Comparison of ENCODE assay signal across 11 mouse cellular contexts in the genomic region with DNA sequence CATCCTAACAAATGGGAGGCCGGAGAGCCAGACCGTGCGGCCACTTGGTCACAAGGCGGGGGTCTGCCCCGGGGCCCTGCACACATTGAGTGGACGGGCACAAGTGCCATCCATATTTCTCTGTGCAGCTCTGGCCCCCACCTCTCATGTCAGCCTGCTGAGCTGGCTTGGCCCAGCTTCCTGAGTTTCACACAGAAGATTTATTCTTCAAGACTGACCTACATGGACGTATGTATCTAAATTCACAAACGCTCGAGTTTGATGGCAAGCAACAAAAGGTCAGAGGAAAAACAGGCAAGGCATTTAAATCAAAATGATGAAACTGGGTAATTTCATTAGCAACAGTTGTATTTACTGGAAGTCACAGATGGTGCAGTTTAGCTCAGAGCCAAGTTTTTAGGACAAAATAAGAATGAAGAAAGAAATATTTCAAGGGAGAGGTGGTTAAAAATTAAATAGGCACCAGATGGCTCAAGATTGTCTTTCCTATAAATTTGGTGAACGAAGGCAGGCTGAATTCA.
DNase-seq lines count a peak whose midpoint lies in the region; ATAC-seq lines count a peak whose summit lies in the region.
"Had no signal": no experiment of that assay in that cellular context is flagged by ENCODE, and none has a peak within 500 bp of the region (broad histone marks: within the 10 kb centered on the region; RNA-seq: fewer than 3 reads in every experiment).

No protein-coding gene starts in this region.

- H3K27ac ChIP-seq in forebrain, embryonic 16.5 days (ENCODE audit: low read length): no peak overlapping the region
- no peak overlapping the region for H3K27ac ChIP-seq in forebrain, embryonic 12.5 days
- H3K27ac ChIP-seq: hindbrain, embryonic 15.5 days had no signal

- H3K4me1 ChIP-seq in forebrain, embryonic 16.5 days (replicated peaks; ENCODE audit: control insufficient read depth, insufficient read depth, low read length): peaks cover 4% of the 10 kb centered on the region
- no peaks in the 10 kb centered on the region for H3K4me1 ChIP-seq in forebrain, embryonic 12.5 days
- H3K4me1 ChIP-seq: hindbrain, embryonic 15.5 days had no signal

- H3K4me2 ChIP-seq in forebrain, embryonic 16.5 days (ENCODE audit: low read length): no peak overlapping the region
- no peak overlapping the region for H3K4me2 ChIP-seq in forebrain, embryonic 12.5 days
- H3K4me2 ChIP-seq: hindbrain, embryonic 15.5 days; lung, embryonic 14.5 days had no signal

- H3K9ac ChIP-seq in forebrain, embryonic 16.5 days (replicated peaks; ENCODE audit: low read depth, low read length): no peak overlapping the region
- H3K9ac ChIP-seq in forebrain, embryonic 12.5 days: no peak overlapping the region
- H3K9ac ChIP-seq: hindbrain, embryonic 15.5 days; lung, embryonic 14.5 days had no signal

- peak; percentile 65 for ATAC-seq in forebrain, embryonic 16.5 days
- no peak for ATAC-seq in forebrain, embryonic 12.5 days (ENCODE audit: low FRiP score)

- H3K27me3 ChIP-seq in forebrain, embryonic 16.5 days (replicated peaks; ENCODE audit: control insufficient read depth, insufficient read depth, low read length): no peaks in the 10 kb centered on the region
- H3K27me3 ChIP-seq in forebrain, embryonic 12.5 days: no peaks in the 10 kb centered on the region
- H3K27me3 ChIP-seq: hindbrain, embryonic 15.5 days had no signal

- 65% methylated on average over 10 of the region's 10 CpGs for WGBS in forebrain, embryonic 16.5 days
- WGBS in forebrain, embryonic 12.5 days: 87% methylated on average over 10 of the region's 10 CpGs

- H3K9me3 ChIP-seq in forebrain, embryonic 16.5 days (ENCODE audit: control insufficient read depth, low read length): no peaks in the 10 kb centered on the region
- no peaks in the 10 kb centered on the region for H3K9me3 ChIP-seq in forebrain, embryonic 12.5 days
- H3K9me3 ChIP-seq: hindbrain, embryonic 15.5 days had no signal

- no peaks in the 10 kb centered on the region for H3K36me3 ChIP-seq in forebrain, embryonic 16.5 days (ENCODE audit: control insufficient read depth, insufficient read depth)
- no peaks in the 10 kb centered on the region for H3K36me3 ChIP-seq in forebrain, embryonic 12.5 days (replicated peaks)
- H3K36me3 ChIP-seq: hindbrain, embryonic 15.5 days had no signal

- H3K4me3 ChIP-seq in forebrain, embryonic 16.5 days (replicated peaks; ENCODE audit: low read length): no peak overlapping the region
- no peak overlapping the region for H3K4me3 ChIP-seq in forebrain, embryonic 12.5 days (replicated peaks)
- H3K4me3 ChIP-seq: hindbrain, embryonic 15.5 days had no signal

- peak; percentile 5 for DNase-seq in lung, postnatal 25 days (ENCODE audit: low spot score)
- DNase-seq in lung, postnatal 10 days: no peak
- peak; percentile 2 for DNase-seq in forelimb bud, embryonic 11.5 days (ENCODE audit: low read depth, low spot score)
- DNase-seq in skeletal muscle tissue, adult 2 months (ENCODE audit: low read depth, low spot score): peak; percentile 9
- DNase-seq in B cell, adult 2 months: no peak
- DNase-seq in gastrocnemius, postnatal 4 days (ENCODE audit: low spot score in 2 of 2): no peak
- DNase-seq: heart, adult 18-20 months; lung, embryonic 14.5 days had no signal

Comparison
In these comparisons a context has a peak if more than half of its experiments do, and no peak if none do; other contexts are left out.
1. DNase-seq: peak in lung, postnatal 25 days (single experiment), forelimb bud, embryonic 11.5 days (single experiment) and skeletal muscle tissue, adult 2 months (single experiment); none in lung, postnatal 10 days (single experiment), B cell, adult 2 months (0 of 2) and gastrocnemius, postnatal 4 days (0 of 2).